Mouse (Mus musculus): ENCODE measurements around the gene Etv5.
"Not testable (repeated sequence)": the region's sequence is repeated elsewhere in the genome, so short reads cannot be mapped to it uniquely, and the experiment has no call there.

Gene Etv5

GRCm38 (mm10) chr16:22395093-22395844 lies 44.2 kb downstream of the Etv5 start:
- no peak for DNase-seq (ENCODE audit: low spot score)

GRCm38 (mm10) chr16:22390348-22390897 lies 49.1 kb downstream of the Etv5 start:
- no peak for DNase-seq (ENCODE audit: low spot score)

GRCm38 (mm10) chr16:22389146-22389911 lies 50.2 kb downstream of the Etv5 start:
- no peak for DNase-seq (ENCODE audit: low spot score)

GRCm38 (mm10) chr16:22387731-22388130 lies 51.8 kb downstream of the Etv5 start:
- no peak for DNase-seq (ENCODE audit: low spot score)

- not testable (repeated sequence) for DNase-seq (ENCODE audit: low spot score)
Measured at GRCm38 (mm10) chr16:22382018-22382417, 57.5 kb downstream of the Etv5 start.

GRCm38 (mm10) chr16:22380981-22381380 lies 58.5 kb downstream of the Etv5 start:
- DNase-seq (ENCODE audit: low spot score), result no peak

GRCm38 (mm10) chr16:22379986-22380385 lies 59.5 kb downstream of the Etv5 start:
- no peak for DNase-seq (ENCODE audit: low spot score)

GRCm38 (mm10) chr16:22379342-22379741 lies 60.2 kb downstream of the Etv5 start:
- DNase-seq (ENCODE audit: low spot score), result no peak

- DNase-seq (ENCODE audit: low spot score), result no peak
Measured at GRCm38 (mm10) chr16:22377714-22378113, 61.8 kb downstream of the Etv5 start.

GRCm38 (mm10) chr16:22374898-22375297 lies 64.6 kb downstream of the Etv5 start:
- DNase-seq (ENCODE audit: low spot score), result no peak

GRCm38 (mm10) chr16:22372701-22373124 lies 66.8 kb downstream of the Etv5 start:
- DNase-seq (ENCODE audit: low spot score), result no peak

GRCm38 (mm10) chr16:22372225-22372624 lies 67.3 kb downstream of the Etv5 start:
- no peak for DNase-seq (ENCODE audit: low spot score)

GRCm38 (mm10) chr16:22367099-22367498 lies 72.4 kb downstream of the Etv5 start:
- DNase-seq (ENCODE audit: low spot score), result no peak

- DNase-seq (ENCODE audit: low spot score), result no peak
Measured at GRCm38 (mm10) chr16:22366040-22366439, 73.5 kb downstream of the Etv5 start.

- DNase-seq (ENCODE audit: low spot score), result no peak
Measured at GRCm38 (mm10) chr16:22365596-22365995, 73.9 kb downstream of the Etv5 start.

GRCm38 (mm10) chr16:22358701-22359354 lies 80.7 kb downstream of the Etv5 start:
- DNase-seq (ENCODE audit: low spot score), result no peak

- DNase-seq (ENCODE audit: low spot score), result not testable (repeated sequence)
Measured at GRCm38 (mm10) chr16:22354177-22354576, 85.3 kb downstream of the Etv5 start.

- DNase-seq (ENCODE audit: low spot score), result no peak
Measured at GRCm38 (mm10) chr16:22353639-22354038, 85.9 kb downstream of the Etv5 start.

GRCm38 (mm10) chr16:22351194-22351593 lies 88.3 kb downstream of the Etv5 start:
- no peak for DNase-seq (ENCODE audit: low spot score)

- DNase-seq (ENCODE audit: low spot score), result no peak
Measured at GRCm38 (mm10) chr16:22349798-22350197, 89.7 kb downstream of the Etv5 start.

GRCm38 (mm10) chr16:22348478-22349270 lies 90.8 kb downstream of the Etv5 start:
- DNase-seq (ENCODE audit: low spot score), result no peak

GRCm38 (mm10) chr16:22348014-22348413 lies 91.5 kb downstream of the Etv5 start:
- DNase-seq (ENCODE audit: low spot score), result no peak
